ENCODE assay signal across 10 mouse cellular contexts in genomic region chr1:154189842-154190530, GRCm38 (mm10). TPM values are rescaled to one million over a fixed set of nuclear protein-coding genes. Genes with fewer than 3 reads are reported as not detected.
A peak's percentile ranks its signal among the peaks of the same experiment; 100 is the strongest.
DNase-seq lines count a peak whose midpoint lies in the region; ATAC-seq and TF ChIP-seq lines count a peak whose summit lies in the region.
"Had no signal": no experiment of that assay in that cellular context is flagged by ENCODE, and none has a peak within 500 bp of the region (broad histone marks: within the 10 kb centered on the region; RNA-seq: fewer than 3 reads in every experiment).

No protein-coding gene starts in this region.

- H3K4me2 ChIP-seq in hindbrain, postnatal 0 days (ENCODE audit: low read depth, low read length) = no peak overlapping the region
- H3K4me2 ChIP-seq in hindbrain, embryonic 13.5 days = no peak overlapping the region
- no peak overlapping the region for H3K4me2 ChIP-seq in intestine, postnatal 0 days (replicated peaks; ENCODE audit: low read depth)
- H3K4me2 ChIP-seq: liver, embryonic 13.5 days had no signal

- DNase-seq in hindbrain, postnatal 0 days (ENCODE audit: low spot score) = peak; percentile 75
- DNase-seq in ZHBTc4 (ENCODE audit: low read depth, low spot score) = peak; percentile 69
- DNase-seq in embryo, embryonic 10.5 days (ENCODE audit: low spot score) = peak; percentile 42
- DNase-seq in retina, embryonic 14.5 days (ENCODE audit: low spot score) = peak; percentile 51
- DNase-seq in spleen, postnatal 10 days (ENCODE audit: low spot score in 2 of 2) = no peak
- no peak for DNase-seq in spleen, postnatal 4 days (ENCODE audit: low spot score in 2 of 2)
- DNase-seq: liver, embryonic 13.5 days had no signal

- no peaks in the 10 kb centered on the region for H3K9me3 ChIP-seq in hindbrain, postnatal 0 days (ENCODE audit: low read length)
- H3K9me3 ChIP-seq in hindbrain, embryonic 13.5 days = no peaks in the 10 kb centered on the region
- H3K9me3 ChIP-seq in intestine, postnatal 0 days (ENCODE audit: control insufficient read depth) = no peaks in the 10 kb centered on the region
- H3K9me3 ChIP-seq: liver, embryonic 13.5 days had no signal

- peak; percentile 64 for TF ChIP-seq CTCF in hindbrain, postnatal 0 days (IDR thresholded peaks at IDR 0.05; ENCODE audit: low read depth)
- peak; percentile 56 for TF ChIP-seq CTCF in intestine, postnatal 0 days (IDR thresholded peaks at IDR 0.05; ENCODE audit: low read depth)

- ATAC-seq in hindbrain, postnatal 0 days = peak; percentile 79
- no peak for ATAC-seq in hindbrain, embryonic 13.5 days (ENCODE audit: low FRiP score)
- ATAC-seq in intestine, postnatal 0 days = peak; percentile 33; the same call in 1 of the 2 replicates

- no peaks in the 10 kb centered on the region for H3K4me1 ChIP-seq in hindbrain, postnatal 0 days (ENCODE audit: insufficient read depth, low read length)
- 0 out of 2 replicates have a peak, but pooled peaks cover 2% of the 10 kb centered on the region for H3K4me1 ChIP-seq in hindbrain, embryonic 13.5 days (replicated peaks)
- no peaks in the 10 kb centered on the region for H3K4me1 ChIP-seq in intestine, postnatal 0 days (replicated peaks; ENCODE audit: control insufficient read depth, insufficient read depth, low read length)
- H3K4me1 ChIP-seq: liver, embryonic 13.5 days had no signal

- H3K27ac ChIP-seq in hindbrain, postnatal 0 days = no peak overlapping the region
- H3K27ac ChIP-seq in hindbrain, embryonic 13.5 days = no peak overlapping the region
- H3K27ac ChIP-seq in intestine, postnatal 0 days (ENCODE audit: low read depth, low read length) = no peak overlapping the region
- H3K27ac ChIP-seq: liver, embryonic 13.5 days had no signal

- H3K27me3 ChIP-seq in hindbrain, postnatal 0 days (ENCODE audit: insufficient read depth, low read length) = no peaks in the 10 kb centered on the region
- H3K27me3 ChIP-seq in hindbrain, embryonic 13.5 days = no peaks in the 10 kb centered on the region
- no peaks in the 10 kb centered on the region for H3K27me3 ChIP-seq in intestine, postnatal 0 days (replicated peaks; ENCODE audit: control insufficient read depth, insufficient read depth, low read length)
- H3K27me3 ChIP-seq: liver, embryonic 13.5 days had no signal

- H3K4me3 ChIP-seq in hindbrain, postnatal 0 days (ENCODE audit: low read length) = no peak overlapping the region
- no peak overlapping the region for H3K4me3 ChIP-seq in hindbrain, embryonic 13.5 days
- no peak overlapping the region for H3K4me3 ChIP-seq in intestine, postnatal 0 days (ENCODE audit: low read depth, low read length)
- H3K4me3 ChIP-seq: liver, embryonic 13.5 days had no signal

- WGBS in hindbrain, postnatal 0 days = 52% methylated on average over 18 of the region's 18 CpGs
- WGBS in hindbrain, embryonic 13.5 days = 59% methylated on average over 14 of the region's 18 CpGs
- 49% methylated on average over 15 of the region's 18 CpGs for WGBS in intestine, postnatal 0 days

- no peaks in the 10 kb centered on the region for H3K36me3 ChIP-seq in hindbrain, postnatal 0 days (ENCODE audit: insufficient read depth, low read length)
- H3K36me3 ChIP-seq in hindbrain, embryonic 13.5 days = no peaks in the 10 kb centered on the region
- H3K36me3 ChIP-seq in intestine, postnatal 0 days (ENCODE audit: control insufficient read depth, insufficient read depth) = no peaks in the 10 kb centered on the region
- H3K36me3 ChIP-seq: liver, embryonic 13.5 days had no signal

- no peak overlapping the region for H3K9ac ChIP-seq in hindbrain, postnatal 0 days (replicated peaks; ENCODE audit: low read length)
- no peak overlapping the region for H3K9ac ChIP-seq in hindbrain, embryonic 13.5 days
- no peak overlapping the region for H3K9ac ChIP-seq in intestine, postnatal 0 days (ENCODE audit: low read depth, low read length)
- H3K9ac ChIP-seq: liver, embryonic 13.5 days had no signal

RNA-seq across cellular contexts. Expression of gene Zfp648, which starts 11.0 kb away (rescaled TPM):
- total RNA-seq in hindbrain, postnatal 0 days (2014; rRNA removed) = 1.4 and 2.0 TPM in 2 replicates
- 0.88 and 1.2 TPM in 2 replicates for polyA plus RNA-seq in hindbrain, postnatal 0 days (2015; fragmentation: Nextera tagmentation; extraction: Ambion mirVana)
- 0.26 and 0.53 TPM in 2 replicates for polyA plus RNA-seq in hindbrain, embryonic 13.5 days (2015; fragmentation: Nextera tagmentation; extraction: Ambion mirVana)
- polyA plus RNA-seq in intestine, postnatal 0 days (2015; fragmentation: Nextera tagmentation; extraction: Ambion mirVana) = not detected in 2 replicates
- polyA plus RNA-seq: liver, embryonic 13.5 days; spleen, adult 2 months had no signal

Comparison
In these comparisons a context has a peak if more than half of its experiments do, and no peak if none do; other contexts are left out.
1. DNase-seq: peak in hindbrain, postnatal 0 days (single experiment), ZHBTc4 (single experiment), embryo, embryonic 10.5 days (single experiment) and retina, embryonic 14.5 days (single experiment); none in spleen, postnatal 10 days (0 of 2) and spleen, postnatal 4 days (0 of 2).